In the genomic region with DNA sequence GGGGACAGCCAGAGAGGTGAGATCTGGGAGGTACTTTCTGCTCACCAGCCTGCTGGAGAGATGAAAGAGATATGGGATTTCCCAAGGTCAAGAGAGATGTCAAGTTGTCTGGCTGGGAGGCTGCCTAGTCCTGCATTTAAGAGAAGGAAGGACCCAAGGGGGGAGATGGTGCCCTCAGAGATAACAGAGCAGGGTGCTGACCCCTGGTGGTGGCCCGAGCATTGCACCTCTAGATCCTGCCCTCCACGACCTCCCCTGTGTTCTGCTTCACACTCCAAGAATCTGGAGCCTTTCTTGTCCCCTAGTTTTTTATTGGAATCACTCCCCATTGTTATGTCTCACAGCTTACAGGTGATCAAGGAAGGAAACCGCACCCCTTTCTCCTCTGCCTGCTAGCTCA, we compare ENCODE assay signal across 8 mouse cellular contexts. TPM values are rescaled to one million over a fixed set of nuclear protein-coding genes. Genes with fewer than 3 reads are reported as not detected.
DNase-seq lines count a peak whose midpoint lies in the region; ATAC-seq and TF ChIP-seq lines count a peak whose summit lies in the region.

No protein-coding gene starts in this region.

- 10% methylated on average over 3 of the region's 3 CpGs for WGBS in heart, embryonic 12.5 days
- WGBS in midbrain, postnatal 0 days = 4% methylated on average over 3 of the region's 3 CpGs

- 0 out of 2 replicates have a peak, but pooled peaks cover 5% of the 10 kb centered on the region for H3K27me3 ChIP-seq in heart, embryonic 12.5 days (replicated peaks)
- H3K27me3 ChIP-seq in midbrain, postnatal 0 days (ENCODE audit: insufficient read depth, low read length) = no peaks in the 10 kb centered on the region

- H3K4me3 ChIP-seq in heart, embryonic 12.5 days = no peak overlapping the region
- H3K4me3 ChIP-seq in midbrain, postnatal 0 days (ENCODE audit: low read depth, low read length) = no peak overlapping the region

- H3K27ac ChIP-seq in heart, embryonic 12.5 days (ENCODE audit: poor library complexity, severe bottlenecking) = no peak overlapping the region
- no peak overlapping the region for H3K27ac ChIP-seq in midbrain, postnatal 0 days (ENCODE audit: low read depth, low read length)

- ATAC-seq in heart, embryonic 12.5 days (ENCODE audit: insufficient number of reproducible peaks, low FRiP score) = no peak
- ATAC-seq in midbrain, postnatal 0 days (ENCODE audit: low FRiP score) = no peak

- H3K36me3 ChIP-seq in heart, embryonic 12.5 days = peaks cover 12% of the 10 kb centered on the region
- no peaks in the 10 kb centered on the region for H3K36me3 ChIP-seq in midbrain, postnatal 0 days (ENCODE audit: insufficient read depth, low read length)

- no peaks in the 10 kb centered on the region for H3K9me3 ChIP-seq in heart, embryonic 12.5 days (replicated peaks)
- H3K9me3 ChIP-seq in midbrain, postnatal 0 days (ENCODE audit: low read length) = no peaks in the 10 kb centered on the region

- peak; percentile 79 for TF ChIP-seq CTCF in midbrain, postnatal 0 days (IDR thresholded peaks at IDR 0.05)

- peaks cover 42% of the 10 kb centered on the region for H3K4me1 ChIP-seq in heart, embryonic 12.5 days (replicated peaks)
- no peaks in the 10 kb centered on the region; the same call in 1 of the 2 replicates for H3K4me1 ChIP-seq in midbrain, postnatal 0 days (ENCODE audit: insufficient read depth, low read length)

- H3K9ac ChIP-seq in heart, embryonic 12.5 days = no peak overlapping the region
- no peak overlapping the region for H3K9ac ChIP-seq in midbrain, postnatal 0 days (replicated peaks; ENCODE audit: low read length, poor library complexity, severe bottlenecking)

- DNase-seq in heart, adult 18-20 months = peak; percentile 68 to 85
- peak; percentile 75 for DNase-seq in urinary bladder, postnatal 14 days (ENCODE audit: low spot score)
- DNase-seq in urinary bladder, adult 2 months (ENCODE audit: low spot score) = no peak
- DNase-seq in embryo, embryonic 10 days (ENCODE audit: low spot score) = peak; percentile 75
- DNase-seq in kidney, adult 9 months = peak; percentile 83
- peak; percentile 45 for DNase-seq in midbrain, postnatal 0 days (ENCODE audit: low spot score)
- DNase-seq in frontal cortex, postnatal 14 days (ENCODE audit: low spot score in 2 of 2) = no peak

- H3K4me2 ChIP-seq in heart, embryonic 12.5 days = no peak overlapping the region
- H3K4me2 ChIP-seq in midbrain, postnatal 0 days (ENCODE audit: low read depth, low read length, poor library complexity, severe bottlenecking) = no peak overlapping the region

RNA-seq across cellular contexts. Expression of gene Grasp, which starts 12.9 kb away (rescaled TPM):
- total RNA-seq in heart, adult 18-20 months (2021) = 1 to 10 TPM; 8.7 to 9.7 TPM
- polyA plus RNA-seq in heart, embryonic 12.5 days (2016; fragmentation: Nextera tagmentation; extraction: Ambion mirVana) = 6.6 and 7.3 TPM in 2 replicates
- polyA plus RNA-seq in urinary bladder, adult 2 months (2012; rRNA removed) = 8.7 and 9.7 TPM in 2 replicates
- total RNA-seq in midbrain, postnatal 0 days (2014; rRNA removed) = 6.3 and 7.7 TPM in 2 replicates
- polyA plus RNA-seq in midbrain, postnatal 0 days (2015; fragmentation: Nextera tagmentation; extraction: Ambion mirVana) = 1.8 and 1.9 TPM in 2 replicates

RNA-seq across cellular contexts. Expression of gene Nr4a1, which starts 17.2 kb away (rescaled TPM):
- 10 to 100 TPM in 1 of 2 experiments, 1 to 10 TPM in 1; 7.7 to 10.5 TPM for total RNA-seq in heart, adult 18-20 months (2021)
- 14.4 and 17.4 TPM in 2 replicates for polyA plus RNA-seq in heart, embryonic 12.5 days (2016; fragmentation: Nextera tagmentation; extraction: Ambion mirVana)
- polyA plus RNA-seq in urinary bladder, adult 2 months (2012; rRNA removed) = 11.7 and 12.4 TPM in 2 replicates
- 6.9 and 7.7 TPM in 2 replicates for total RNA-seq in midbrain, postnatal 0 days (2014; rRNA removed)
- 6.9 and 7.0 TPM in 2 replicates for polyA plus RNA-seq in midbrain, postnatal 0 days (2015; fragmentation: Nextera tagmentation; extraction: Ambion mirVana)

RNA-seq across cellular contexts. Expression of gene Atg101, which starts 47.2 kb away (rescaled TPM):
- 10 to 100 TPM; 20.0 to 21.3 TPM for total RNA-seq in heart, adult 18-20 months (2021)
- polyA plus RNA-seq in heart, embryonic 12.5 days (2016; fragmentation: Nextera tagmentation; extraction: Ambion mirVana) = 46.6 and 49.7 TPM in 2 replicates
- polyA plus RNA-seq in urinary bladder, adult 2 months (2012; rRNA removed) = 40.5 and 54.0 TPM in 2 replicates
- 33.5 and 61.1 TPM in 2 replicates for total RNA-seq in midbrain, postnatal 0 days (2014; rRNA removed)
- polyA plus RNA-seq in midbrain, postnatal 0 days (2015; fragmentation: Nextera tagmentation; extraction: Ambion mirVana) = 74.2 and 75.6 TPM in 2 replicates

RNA-seq across cellular contexts. Expression of gene 6030408B16Rik, which starts 56.1 kb away (rescaled TPM):
- total RNA-seq in heart, adult 18-20 months (2021) = 1 to 10 TPM in 1 of 2 experiments, under 1 TPM in 1; 0.69 to 1.1 TPM
- 0.73 and 0.83 TPM in 2 replicates for polyA plus RNA-seq in heart, embryonic 12.5 days (2016; fragmentation: Nextera tagmentation; extraction: Ambion mirVana)
- 2.2 and 3.5 TPM in 2 replicates for polyA plus RNA-seq in urinary bladder, adult 2 months (2012; rRNA removed)
- not detected in 2 replicates for total RNA-seq in midbrain, postnatal 0 days (2014; rRNA removed)
- 0.22 and 0.33 TPM in 2 replicates for polyA plus RNA-seq in midbrain, postnatal 0 days (2015; fragmentation: Nextera tagmentation; extraction: Ambion mirVana)

Comparison
In these comparisons a context has a peak if more than half of its experiments do, and no peak if none do; other contexts are left out.
1. DNase-seq: peak in heart, adult 18-20 months (2 of 2), urinary bladder, postnatal 14 days (single experiment), embryo, embryonic 10 days (single experiment), kidney, adult 9 months (single experiment) and midbrain, postnatal 0 days (single experiment); none in urinary bladder, adult 2 months (single experiment) and frontal cortex, postnatal 14 days (0 of 2).